Mouse (Mus musculus): ENCODE measurements around the gene Klhdc1.

Klhdc1 gene

DNA sequence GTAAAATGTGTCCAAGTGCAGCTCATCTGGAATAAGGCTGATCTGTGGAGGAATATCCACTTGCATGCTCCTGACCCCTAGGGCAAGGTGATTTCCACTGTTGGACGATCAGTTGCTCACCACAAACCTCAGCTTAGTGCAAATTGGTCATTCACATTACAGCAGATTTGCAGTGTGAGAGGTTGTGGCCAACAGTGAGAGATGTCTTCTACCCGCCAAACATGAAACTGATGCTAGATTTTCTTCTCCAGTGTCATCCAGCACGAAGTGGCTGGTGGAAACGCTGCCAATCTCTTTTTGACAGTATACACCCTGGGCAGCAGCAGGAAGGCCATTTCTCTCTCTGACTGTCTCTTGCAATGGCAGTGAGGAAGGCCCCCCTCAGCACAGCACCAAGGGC lies 54.7 kb downstream of the Klhdc1 start:
- no peak for DNase-seq (ENCODE audit: low spot score in 2 of 2)

DNA sequence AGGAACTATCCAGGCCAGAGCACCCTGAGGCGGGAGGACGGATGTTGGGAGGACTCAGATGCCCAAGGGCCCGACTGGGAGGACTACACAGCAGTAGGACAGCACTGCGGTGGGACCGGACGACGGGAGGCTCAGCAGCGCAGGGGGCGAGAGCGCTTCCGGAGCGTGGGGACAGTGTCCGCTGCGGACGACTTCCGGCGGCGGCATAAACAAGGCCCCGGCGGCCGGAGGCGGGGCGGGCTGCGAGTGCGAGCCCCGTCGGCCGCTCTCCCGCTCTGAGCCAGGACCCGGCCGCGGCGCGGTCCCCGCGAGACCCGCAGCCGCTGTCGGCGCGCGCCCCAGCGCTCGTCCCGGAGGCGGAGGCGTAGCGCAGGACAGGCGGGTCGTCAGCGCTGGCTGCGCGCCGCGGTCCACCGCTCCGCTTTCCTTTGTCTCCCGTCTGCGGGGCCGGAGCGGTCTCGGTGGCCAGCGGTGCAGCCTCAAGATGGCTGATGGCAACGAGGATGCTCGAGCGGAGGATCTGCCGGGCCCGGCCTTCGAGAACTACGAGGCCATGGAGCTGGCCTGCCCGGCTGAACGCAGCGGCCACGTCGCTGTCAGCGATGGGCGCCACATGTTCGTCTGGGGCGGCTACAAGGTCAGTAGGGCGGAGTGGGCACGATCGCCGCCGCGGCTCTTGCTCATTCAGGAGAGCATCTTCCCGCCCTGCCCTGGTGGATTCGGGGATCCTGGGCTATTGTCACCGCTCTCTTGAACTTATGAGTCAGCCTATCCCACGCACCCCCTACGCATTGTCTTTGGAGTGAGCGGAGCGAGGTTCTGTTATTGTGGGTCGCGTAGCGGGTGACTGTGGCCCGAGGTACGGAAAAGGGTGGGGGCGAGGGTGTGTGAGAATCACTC lies 55.8 kb downstream of the Klhdc1 start, which contains the start of gene Klhdc2:
Gene Klhdc2 (plus strand): TSS at position 171 of the 900 bp plus-strand sequence.
- DNase-seq (ENCODE audit: low spot score in 2 of 2): peak; percentile 55 to 74

DNA sequence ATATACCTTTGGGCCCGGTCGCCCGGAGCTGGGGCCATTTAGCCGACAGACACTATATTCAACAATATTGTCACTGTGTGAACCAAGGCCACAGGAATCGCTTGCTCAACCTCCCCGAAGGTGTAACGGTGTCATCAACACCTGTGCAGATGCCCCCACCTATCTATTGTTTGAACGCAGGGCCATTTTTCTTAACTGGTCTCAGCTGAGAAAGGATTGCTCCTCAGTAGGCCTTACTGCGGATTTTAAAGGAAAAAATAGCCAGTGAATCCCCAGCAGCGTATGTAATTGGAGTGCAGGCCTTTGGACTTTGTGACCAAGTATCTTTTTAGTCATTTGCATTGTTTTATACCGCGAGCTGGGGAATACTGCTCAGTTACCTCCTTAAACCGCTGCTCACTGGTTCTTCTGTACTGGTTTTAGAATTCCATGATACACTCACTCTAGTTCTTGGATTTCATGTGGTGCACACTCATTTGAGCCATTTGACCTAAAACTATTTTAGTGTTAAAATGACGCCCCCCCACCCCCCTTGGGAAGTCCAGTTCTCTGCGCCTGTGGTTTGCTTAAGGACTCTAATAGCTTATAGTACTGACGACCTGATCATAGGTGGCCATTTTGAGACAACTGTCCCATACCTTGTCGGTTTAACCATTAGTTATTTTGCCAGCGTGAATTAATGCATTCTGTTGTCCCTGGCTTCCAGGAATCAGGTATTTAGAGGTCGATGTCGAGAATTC lies 56.6 kb downstream of the Klhdc1 start:
- DNase-seq (ENCODE audit: low spot score in 2 of 2): no peak

DNA sequence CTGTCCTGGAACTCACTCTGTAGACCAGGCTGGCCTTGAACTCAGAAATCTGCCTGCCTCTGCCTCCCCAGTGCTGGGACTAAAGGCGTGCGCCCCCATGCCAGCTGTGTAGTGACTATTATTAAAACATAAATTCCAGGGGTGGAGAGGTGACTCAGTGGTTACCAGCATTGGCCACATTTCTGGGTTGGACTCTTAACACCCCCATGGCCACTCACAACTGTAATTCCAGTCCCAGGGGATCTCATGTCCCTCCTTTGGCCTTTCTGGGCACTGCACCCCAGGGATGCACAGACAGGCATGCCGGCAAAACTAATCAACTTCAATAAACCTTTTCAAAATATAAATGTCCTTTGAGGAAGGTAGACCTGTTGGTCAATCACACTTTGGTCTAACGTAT lies 57.3 kb downstream of the Klhdc1 start:
- no peak for DNase-seq (ENCODE audit: low spot score in 2 of 2)

DNA sequence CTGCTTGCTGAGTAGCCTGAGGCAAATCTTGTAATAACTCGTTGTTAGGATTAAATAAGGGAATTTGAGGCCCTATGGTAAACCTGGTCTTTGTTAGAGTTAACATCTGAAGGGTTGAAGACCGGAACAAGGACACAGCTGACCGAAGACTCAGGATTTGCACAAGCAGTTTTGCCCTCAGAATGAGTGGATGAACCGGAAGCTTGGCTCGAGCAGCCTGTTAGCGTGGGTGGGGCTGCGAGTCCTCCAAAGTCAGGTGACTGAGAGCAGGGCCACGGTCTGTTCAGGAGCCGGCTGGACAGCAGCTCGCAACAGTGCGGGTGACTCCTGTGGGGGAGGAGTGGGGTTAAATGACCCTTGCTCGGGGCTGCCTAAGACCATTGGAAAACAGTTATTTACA lies 58.3 kb downstream of the Klhdc1 start:
- no peak for DNase-seq (ENCODE audit: low spot score in 2 of 2)

DNA sequence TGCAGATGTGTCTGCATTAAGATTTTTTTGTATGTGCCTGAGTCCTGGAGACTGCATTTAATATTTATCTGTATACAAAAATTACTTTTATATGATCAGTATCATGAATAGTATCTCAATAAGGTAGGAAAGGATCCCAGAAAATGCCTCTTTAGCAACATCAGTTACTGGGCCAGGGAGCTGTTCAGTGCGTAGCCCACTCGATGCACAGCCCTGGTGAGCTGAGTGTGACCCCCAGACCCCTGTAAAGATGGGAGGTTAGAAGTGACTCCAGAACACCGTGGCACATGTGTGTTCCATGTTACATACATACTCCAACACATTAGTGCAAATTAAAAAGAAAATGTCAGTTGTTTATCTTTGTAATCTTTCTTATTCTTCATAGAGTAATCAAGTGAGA lies 58.9 kb downstream of the Klhdc1 start:
- DNase-seq (ENCODE audit: low spot score in 2 of 2): no peak

DNA sequence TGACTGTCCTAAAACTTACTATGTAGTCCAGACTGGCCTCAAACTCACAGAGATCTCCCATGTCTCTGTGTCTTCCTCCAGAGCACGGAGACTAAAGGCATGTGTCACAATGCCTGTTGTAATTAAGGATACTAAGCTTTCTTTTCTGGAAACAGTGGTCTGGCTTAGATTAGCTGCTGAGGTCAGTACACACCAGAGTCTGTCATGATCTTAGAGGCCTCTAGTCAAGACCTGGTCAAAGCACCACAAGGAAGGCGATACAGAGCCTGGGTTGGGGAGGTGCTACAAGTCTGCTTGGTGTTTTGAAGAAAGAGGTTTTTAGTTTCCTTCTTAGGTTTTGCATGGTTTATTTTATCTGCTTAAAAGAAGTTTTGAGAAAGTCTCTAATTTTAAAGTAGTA lies 59.4 kb downstream of the Klhdc1 start:
- no peak for DNase-seq (ENCODE audit: low spot score in 2 of 2)

DNA sequence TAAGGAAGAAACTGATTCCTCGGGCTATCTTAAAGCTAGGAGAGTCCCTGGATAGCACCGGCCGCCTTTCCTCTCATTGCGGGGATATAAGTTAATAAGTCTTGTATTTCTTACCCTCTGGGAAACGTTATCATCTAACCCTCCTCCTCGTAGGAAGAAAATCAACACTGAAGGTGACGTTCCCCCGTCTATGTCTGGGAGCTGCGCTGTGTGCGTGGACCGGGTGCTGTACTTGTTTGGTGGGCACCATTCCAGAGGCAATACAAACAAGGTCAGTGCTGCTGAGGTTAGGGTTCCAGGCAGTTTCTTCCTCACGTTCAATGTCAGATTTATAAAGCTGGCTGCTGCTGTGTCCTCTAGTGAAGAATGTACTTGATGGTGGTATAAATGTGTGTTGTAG lies 61.2 kb downstream of the Klhdc1 start:
- DNase-seq (ENCODE audit: low spot score in 2 of 2): no peak

DNA sequence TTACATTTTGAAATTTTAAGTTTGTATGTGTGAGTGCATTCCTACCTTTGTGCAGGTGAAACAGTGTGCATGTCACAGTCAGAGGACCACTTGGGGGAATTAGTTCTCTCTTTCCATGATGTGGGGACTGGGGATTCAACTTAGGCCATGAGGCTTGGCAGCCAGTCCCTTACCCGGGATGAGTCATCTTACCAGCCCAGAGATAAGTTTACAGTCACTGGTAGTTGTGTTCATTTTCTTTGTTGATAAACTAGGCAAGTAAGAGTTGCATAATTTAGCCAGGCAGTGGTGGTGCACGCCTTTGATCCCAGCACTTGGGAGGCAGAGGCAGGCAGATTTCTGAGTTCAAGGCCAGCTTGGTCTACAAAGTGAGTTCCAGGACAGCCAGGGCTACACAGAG lies 63.1 kb downstream of the Klhdc1 start:
- no peak for DNase-seq (ENCODE audit: low spot score in 2 of 2)

DNA sequence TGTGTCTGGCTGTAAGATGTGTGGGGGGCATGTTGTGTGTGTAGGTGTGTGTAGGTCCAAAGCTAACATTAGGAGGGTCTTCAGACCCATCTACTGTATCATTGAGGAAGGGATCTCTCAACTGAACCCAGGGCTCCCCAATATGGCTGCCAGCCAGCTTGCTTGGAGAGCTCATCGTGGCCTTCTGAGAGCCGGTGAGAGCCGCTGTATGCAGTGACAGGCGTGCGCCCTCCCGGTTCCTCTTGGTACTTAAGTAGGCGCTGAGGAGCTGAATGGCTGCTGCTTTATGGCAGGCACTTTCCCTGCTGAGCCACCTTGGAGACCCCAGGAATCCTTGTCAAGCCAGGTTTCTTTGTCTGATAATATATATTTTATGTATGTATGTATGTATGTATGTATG lies 65.4 kb downstream of the Klhdc1 start:
- DNase-seq (ENCODE audit: low spot score in 2 of 2): no peak

DNA sequence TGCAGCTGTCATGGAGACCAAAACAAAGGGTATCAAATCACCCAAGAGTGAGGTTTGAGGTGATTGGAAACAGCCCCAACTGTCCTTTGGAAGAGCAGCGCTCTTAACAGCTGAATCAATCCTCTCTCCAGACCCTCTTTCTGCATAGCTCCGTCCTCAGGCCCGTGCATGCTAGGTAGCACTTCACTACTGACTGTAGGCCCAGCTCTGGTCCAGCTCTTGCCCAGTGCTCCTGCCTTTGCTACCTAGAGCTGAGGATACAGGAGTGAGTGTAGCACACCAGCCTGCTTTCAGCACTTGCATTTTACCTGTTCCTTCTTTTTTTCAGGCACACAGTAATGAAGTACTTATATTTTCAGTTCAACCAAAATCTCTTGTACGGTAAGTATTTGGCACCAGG lies 68.7 kb downstream of the Klhdc1 start:
- DNase-seq (ENCODE audit: low spot score in 2 of 2): no peak

DNA sequence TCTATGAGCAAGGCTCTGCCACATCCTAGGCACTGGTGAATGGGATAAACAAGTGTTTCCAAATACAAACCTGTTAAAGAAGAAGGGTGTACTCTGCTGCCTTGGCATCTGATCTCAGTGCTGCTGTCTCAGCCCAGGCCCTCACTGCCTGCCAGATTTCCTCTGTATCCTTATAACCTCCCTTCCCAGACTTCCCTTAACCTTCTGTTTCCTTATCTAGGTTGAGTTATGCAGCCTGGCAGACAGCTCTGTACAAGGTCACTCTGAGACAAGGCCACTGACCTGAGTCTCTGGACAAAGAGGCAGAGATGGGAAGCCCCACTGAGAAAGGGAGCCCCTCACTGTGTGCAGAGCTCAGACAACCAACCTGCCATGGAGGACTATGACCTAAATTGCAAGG lies 77.5 kb downstream of the Klhdc1 start:
- DNase-seq (ENCODE audit: low spot score in 2 of 2): no peak

DNA sequence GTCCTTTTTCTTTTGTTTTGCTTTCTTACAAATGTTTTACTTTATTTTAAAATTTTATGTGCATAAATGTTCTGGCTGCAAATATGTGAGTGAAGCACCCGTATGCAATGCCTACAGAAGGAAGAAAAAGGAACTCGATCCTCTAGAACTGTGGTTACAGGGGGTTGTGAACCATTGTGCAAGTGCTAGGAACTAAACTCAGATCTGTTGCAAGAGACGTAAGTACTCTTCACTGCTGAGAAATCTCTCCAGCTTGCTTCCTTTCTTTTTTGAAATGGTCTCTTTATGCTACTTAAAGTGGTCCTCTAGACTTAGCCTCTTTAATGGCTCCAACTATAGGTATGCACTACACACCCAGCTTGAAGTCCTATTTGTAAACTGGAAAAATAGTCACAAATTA lies 90.2 kb downstream of the Klhdc1 start:
- DNase-seq (ENCODE audit: low spot score in 2 of 2): no peak

DNA sequence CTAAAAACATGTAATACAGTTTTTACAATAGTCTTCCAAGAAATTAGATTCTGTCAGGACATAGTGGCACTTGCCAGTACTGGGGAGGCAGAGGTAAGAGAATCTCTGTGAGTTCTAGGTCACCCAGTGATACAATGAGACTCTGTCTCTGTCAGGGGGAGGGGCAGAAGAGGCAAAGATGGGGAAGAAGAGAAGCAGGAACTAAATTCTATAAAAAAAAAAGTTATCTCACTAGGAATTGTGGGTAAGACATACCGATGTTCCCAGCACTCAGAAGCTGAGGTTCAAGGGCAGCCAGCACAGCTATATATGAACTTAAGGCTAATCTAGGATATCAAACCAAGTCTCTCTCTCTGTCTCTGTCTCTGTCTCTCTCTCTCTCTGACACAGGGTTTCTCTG lies 91.2 kb downstream of the Klhdc1 start:
- DNase-seq (ENCODE audit: low spot score in 2 of 2): no peak

DNA sequence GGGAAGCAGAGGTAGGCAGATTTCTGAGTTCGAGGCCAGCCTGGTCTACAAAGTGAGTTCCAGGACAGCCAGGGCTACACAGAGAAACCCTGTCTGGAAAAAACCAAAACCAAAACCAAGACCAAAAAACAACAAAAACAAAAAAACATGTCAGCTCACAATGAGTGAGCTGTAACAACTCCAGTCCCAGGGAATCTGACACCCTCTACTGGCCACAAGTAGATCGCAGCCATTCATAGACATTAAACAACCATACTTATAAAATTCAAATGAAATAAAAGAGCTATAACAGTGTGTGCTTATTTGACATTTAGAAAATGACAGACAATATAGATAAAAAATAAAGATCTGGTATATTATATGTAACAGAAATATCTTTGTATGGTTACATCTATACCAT lies 92.6 kb downstream of the Klhdc1 start:
- peak in 1 of 2 experiments; percentile 36 for DNase-seq (ENCODE audit: low spot score in 2 of 2)
